ENCODE assay signal across 13 mouse cellular contexts in the genomic region with DNA sequence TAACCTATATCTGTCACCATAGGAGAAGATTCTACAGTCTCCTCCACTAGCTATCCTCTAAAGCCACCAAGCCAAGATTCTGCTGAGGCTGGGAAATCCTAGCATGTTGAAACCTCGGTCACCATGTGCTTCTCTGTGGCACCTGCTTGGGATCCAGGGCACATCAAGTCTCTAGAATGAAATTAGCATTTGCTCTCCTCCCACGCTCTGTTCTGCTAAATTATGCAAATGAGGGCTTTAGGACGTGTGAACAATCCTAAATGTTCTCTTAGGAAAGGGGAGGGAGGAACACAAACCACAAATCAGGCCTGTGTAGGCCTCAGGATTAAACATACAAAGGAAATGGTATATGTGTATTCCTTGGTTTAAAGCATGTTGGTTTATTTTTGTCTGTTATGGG. TPM values are rescaled to one million over a fixed set of nuclear protein-coding genes. Genes with fewer than 3 reads are reported as not detected.
A peak's percentile ranks its signal among the peaks of the same experiment; 100 is the strongest.
DNase-seq lines count a peak whose midpoint lies in the region; ATAC-seq and TF ChIP-seq lines count a peak whose summit lies in the region.
"Had no signal": no experiment of that assay in that cellular context is flagged by ENCODE, and none has a peak within 500 bp of the region (broad histone marks: within the 10 kb centered on the region; RNA-seq: fewer than 3 reads in every experiment).

No protein-coding gene starts in this region.

- no peaks in the 10 kb centered on the region for H3K27me3 ChIP-seq in forebrain, embryonic 12.5 days
- H3K27me3 ChIP-seq in forebrain, embryonic 10.5 days (ENCODE audit: poor library complexity, severe bottlenecking): no peaks in the 10 kb centered on the region
- H3K27me3 ChIP-seq in forebrain, postnatal 0 days (ENCODE audit: insufficient read depth, low read length): no peaks in the 10 kb centered on the region
- H3K27me3 ChIP-seq in midbrain, embryonic 15.5 days (replicated peaks): no peaks in the 10 kb centered on the region
- H3K27me3 ChIP-seq: kidney, embryonic 15.5 days had no signal

- H3K36me3 ChIP-seq in forebrain, embryonic 12.5 days (replicated peaks): no peaks in the 10 kb centered on the region
- H3K36me3 ChIP-seq in forebrain, embryonic 10.5 days (replicated peaks): no peaks in the 10 kb centered on the region
- H3K36me3 ChIP-seq in forebrain, postnatal 0 days (ENCODE audit: insufficient read depth): no peaks in the 10 kb centered on the region
- no peaks in the 10 kb centered on the region for H3K36me3 ChIP-seq in midbrain, embryonic 15.5 days (replicated peaks)
- H3K36me3 ChIP-seq: kidney, embryonic 15.5 days had no signal

- intact Hi-C loops in heart, postnatal 36 days (cut with DNase I): loop anchor here (5.0 kb wide), 1 partner anchor 124 kb away; no protein-coding TSS in a partner anchor

- H3K9ac ChIP-seq in forebrain, embryonic 12.5 days: no peak overlapping the region
- H3K9ac ChIP-seq in forebrain, postnatal 0 days: no peak overlapping the region
- no peak overlapping the region for H3K9ac ChIP-seq in midbrain, embryonic 15.5 days
- H3K9ac ChIP-seq: kidney, embryonic 15.5 days had no signal

- no peak for TF ChIP-seq CTCF in forebrain, postnatal 0 days (IDR thresholded peaks at IDR 0.05; ENCODE audit: low read depth)

- no peak for DNase-seq in forebrain, embryonic 10.5 days (ENCODE audit: extremely low spot score, low spot score)
- peak; percentile 48 for DNase-seq in forebrain, postnatal 0 days
- peak; percentile 56 for DNase-seq in layer of hippocampus, adult 9-10 months (ENCODE audit: low spot score)
- DNase-seq in ovary, postnatal 36 days (ENCODE audit: low spot score): no peak
- no peak for DNase-seq in heart, postnatal 36 days
- DNase-seq in testis, postnatal 14 days (ENCODE audit: low spot score): no peak
- DNase-seq: gastrocnemius, postnatal 36 days; lung, adult 18-20 months had no signal

- H3K9me3 ChIP-seq in forebrain, embryonic 12.5 days: 0 out of 2 replicates have a peak, but pooled peaks cover 4% of the 10 kb centered on the region
- H3K9me3 ChIP-seq in forebrain, embryonic 10.5 days: peaks cover 23% of the 10 kb centered on the region
- H3K9me3 ChIP-seq in forebrain, postnatal 0 days (ENCODE audit: low read length): no peaks in the 10 kb centered on the region
- H3K9me3 ChIP-seq in midbrain, embryonic 15.5 days: no peaks in the 10 kb centered on the region

- 33% methylated on average over 3 of the region's 3 CpGs for WGBS in forebrain, embryonic 12.5 days
- WGBS in forebrain, embryonic 10.5 days: 69% methylated on average over 3 of the region's 3 CpGs
- 15% methylated on average over 3 of the region's 3 CpGs for WGBS in forebrain, postnatal 0 days
- 20% methylated on average over 3 of the region's 3 CpGs for WGBS in midbrain, embryonic 15.5 days

- no peak overlapping the region for H3K4me3 ChIP-seq in forebrain, embryonic 12.5 days (replicated peaks)
- H3K4me3 ChIP-seq in forebrain, embryonic 10.5 days: no peak overlapping the region
- H3K4me3 ChIP-seq in forebrain, postnatal 0 days (ENCODE audit: low read depth, low read length): no peak overlapping the region
- H3K4me3 ChIP-seq in midbrain, embryonic 15.5 days: no peak overlapping the region
- H3K4me3 ChIP-seq: kidney, embryonic 15.5 days had no signal

- H3K4me1 ChIP-seq in forebrain, embryonic 12.5 days: no peaks in the 10 kb centered on the region
- no peaks in the 10 kb centered on the region for H3K4me1 ChIP-seq in forebrain, embryonic 10.5 days
- no peaks in the 10 kb centered on the region for H3K4me1 ChIP-seq in forebrain, postnatal 0 days (ENCODE audit: insufficient read depth)
- no peaks in the 10 kb centered on the region for H3K4me1 ChIP-seq in midbrain, embryonic 15.5 days
- H3K4me1 ChIP-seq: kidney, embryonic 15.5 days had no signal

- ATAC-seq in forebrain, embryonic 12.5 days (ENCODE audit: low FRiP score): peak; percentile 33; the same call in 1 of the 2 replicates
- peak; percentile 89 for ATAC-seq in forebrain, postnatal 0 days
- peak; percentile 82 for ATAC-seq in midbrain, embryonic 15.5 days (replicated peaks)

- no peak overlapping the region for H3K4me2 ChIP-seq in forebrain, embryonic 12.5 days
- H3K4me2 ChIP-seq in forebrain, postnatal 0 days (ENCODE audit: low read depth): no peak overlapping the region
- no peak overlapping the region for H3K4me2 ChIP-seq in midbrain, embryonic 15.5 days
- H3K4me2 ChIP-seq: kidney, embryonic 15.5 days had no signal

- no peak overlapping the region for H3K27ac ChIP-seq in forebrain, embryonic 12.5 days
- H3K27ac ChIP-seq in forebrain, embryonic 10.5 days: no peak overlapping the region
- H3K27ac ChIP-seq in forebrain, postnatal 0 days (ENCODE audit: low read depth, low read length): 0 out of 2 replicates have a peak overlapping the region, but pooled peaks have one; percentile 29
- no peak overlapping the region for H3K27ac ChIP-seq in midbrain, embryonic 15.5 days
- H3K27ac ChIP-seq: kidney, embryonic 15.5 days had no signal

RNA-seq across cellular contexts. Expression of gene Xcl1, which starts 52.9 kb away (rescaled TPM):
- not detected in 2 replicates for polyA plus RNA-seq in forebrain, embryonic 12.5 days (2016; fragmentation: Nextera tagmentation; extraction: Ambion mirVana)
- not detected in 2 replicates for polyA plus RNA-seq in forebrain, embryonic 10.5 days (2016; fragmentation: Nextera tagmentation; extraction: Ambion mirVana)
- not detected in 2 replicates for total RNA-seq in forebrain, postnatal 0 days (2014; rRNA removed)
- polyA plus RNA-seq in forebrain, postnatal 0 days (2015; fragmentation: Nextera tagmentation; extraction: Ambion mirVana): not detected in 2 replicates
- polyA plus RNA-seq in midbrain, embryonic 15.5 days (2015; fragmentation: Nextera tagmentation; extraction: Ambion mirVana): not detected in 2 replicates
- total RNA-seq in heart, postnatal 36 days (2021): not detected
- total RNA-seq: gastrocnemius, postnatal 36 days had no signal
- polyA plus RNA-seq: heart, postnatal 0 days; kidney, embryonic 15.5 days; limb, embryonic 11.5 days had no signal

Comparison
In these comparisons a context has a peak if more than half of its experiments do, and no peak if none do; other contexts are left out.
1. DNase-seq: peak in forebrain, postnatal 0 days (single experiment) and layer of hippocampus, adult 9-10 months (single experiment); none in forebrain, embryonic 10.5 days (single experiment), ovary, postnatal 36 days (single experiment), heart, postnatal 36 days (0 of 2) and testis, postnatal 14 days (single experiment).
2. ATAC-seq: peak in every context shown above with its lines; median percentile 89 in forebrain, postnatal 0 days; 82 in midbrain, embryonic 15.5 days; 33 in forebrain, embryonic 12.5 days.